Mouse (Mus musculus) heart, postnatal 36 days (tissue): ENCODE results near the gene Rsrc1. TPM values are rescaled to one million over a fixed set of nuclear protein-coding genes. Genes with fewer than 3 reads are reported as not detected.

Experiments used
- DNase-seq, 2 experiments: peaks; one replicate each; pipeline ENCODE4 v3.0.0; 2021 to 2022
- intact Hi-C: fragments of 180-260 bp; cut with DNase I; formaldehyde crosslinking; loops from one replicate; pipeline ENCODE4 v1.15.1; 2025
- total RNA-seq, 2 experiments: library from RNA; stranded (reverse); gene quantifications; 2 replicates each; pipeline ENCODE4 v1.2.3; 2021

Gene Rsrc1
- total RNA-seq, 2 experiments from 2014 or later: 9.3 to 13.5 TPM

DNA sequence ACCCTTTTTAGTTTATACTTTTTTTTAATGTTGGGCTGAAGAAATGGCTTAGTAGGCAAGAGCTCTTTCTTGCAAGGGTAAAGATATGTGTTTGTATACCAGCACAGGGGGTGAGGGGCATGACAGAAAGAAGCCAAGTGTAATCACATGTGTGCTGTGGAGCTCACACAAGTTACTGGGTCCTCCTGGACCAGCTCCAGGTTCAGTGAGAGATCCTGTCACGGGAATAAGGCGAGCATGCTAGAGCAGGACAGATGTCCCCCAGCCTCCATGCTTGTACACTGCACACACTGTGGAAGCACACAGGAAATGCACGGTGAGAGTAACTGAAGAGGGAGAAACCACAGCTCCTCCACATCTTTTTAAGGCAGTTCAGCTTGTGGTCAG is 371.6 kb downstream of the Rsrc1 start:
- no peak for DNase-seq
- intact Hi-C loops: loop anchor here (1.0 to 5.0 kb wide), 4 partner anchors 35 to 220 kb away; partner anchors contain the start of gene Gfm1

- DNase-seq: no peak
- intact Hi-C loops: no loop called here
Measured at GRCm38 (mm10) chr3:67358376-67358775, 377.2 kb downstream of the Rsrc1 start.

- DNase-seq: no peak
- intact Hi-C loops: no loop called here
Measured at GRCm38 (mm10) chr3:67366087-67366892, 385.1 kb downstream of the Rsrc1 start.

DNA sequence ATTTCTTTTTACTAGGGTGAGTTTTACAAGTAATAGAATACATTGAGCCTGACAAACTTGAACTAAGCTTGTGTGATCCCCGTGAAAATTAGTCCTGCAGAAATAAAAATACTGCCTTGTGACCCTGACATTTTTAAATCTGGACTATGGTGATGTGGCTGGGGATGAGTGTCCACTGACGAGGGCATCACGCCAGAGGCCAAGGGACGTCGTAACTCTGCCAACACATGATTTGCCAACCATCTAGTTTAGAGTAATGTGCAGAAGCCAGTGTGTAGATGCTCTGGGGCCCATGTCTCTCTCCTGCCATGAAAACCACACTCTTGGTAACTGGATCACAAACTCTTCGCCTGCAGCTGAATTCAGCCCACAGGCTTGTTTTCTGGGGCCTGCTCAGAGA is 386.3 kb downstream of the Rsrc1 start:
- intact Hi-C loops: no loop called here
- peak; percentile 24 to 48 for DNase-seq

DNA sequence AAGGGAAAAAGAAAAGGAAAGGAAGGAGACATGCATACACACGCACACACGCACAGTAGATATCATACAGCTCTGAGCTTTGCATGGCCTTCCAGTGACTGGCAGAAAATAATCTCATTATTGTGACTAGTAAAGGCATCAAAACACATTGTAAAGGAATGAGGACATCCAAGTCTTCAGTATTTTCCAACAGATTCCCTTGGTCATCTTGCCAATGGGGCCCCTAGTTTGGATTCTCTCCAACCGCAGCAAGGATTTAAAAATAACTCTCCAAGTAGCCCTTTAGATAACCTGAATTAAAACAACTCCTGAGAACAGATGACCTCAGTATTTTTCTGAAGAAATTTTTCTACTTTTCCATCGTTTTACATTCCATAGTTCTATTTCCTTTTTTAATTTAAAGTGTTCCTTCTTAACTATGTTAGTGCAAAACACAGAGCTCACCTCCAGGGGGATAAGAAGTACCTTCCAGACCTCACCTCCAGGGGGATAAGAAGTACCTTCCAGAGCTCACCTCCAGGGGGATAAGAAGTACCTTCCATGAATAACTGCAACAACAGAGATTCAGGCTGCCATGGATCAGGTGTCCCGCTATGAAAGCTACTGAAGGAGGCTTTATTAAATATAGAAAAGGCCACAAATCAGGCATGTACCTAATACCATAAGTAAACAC is 388.4 kb downstream of the Rsrc1 start:
- no peak for DNase-seq
- intact Hi-C loops: no loop called here

DNA sequence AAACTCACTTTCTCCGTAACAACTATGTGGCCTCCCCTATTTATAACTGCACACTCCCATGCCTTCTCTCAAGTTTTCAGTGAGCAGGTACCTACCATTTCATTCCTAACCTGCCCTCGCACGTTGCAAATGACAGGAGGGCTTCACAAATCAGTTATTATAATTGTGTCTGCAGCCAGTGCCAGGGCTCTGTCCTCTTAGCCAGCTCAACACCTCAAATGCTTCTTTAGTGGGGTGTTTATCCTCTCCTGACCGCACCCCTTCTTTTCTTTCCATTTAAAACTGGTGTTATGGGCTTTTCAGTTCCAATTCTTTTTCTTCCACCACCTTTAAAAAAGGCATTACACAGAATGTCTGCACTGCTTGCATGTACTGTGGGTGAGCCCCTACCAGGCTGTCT is 391.0 kb downstream of the Rsrc1 start:
- intact Hi-C loops: no loop called here

GRCm38 (mm10) chr3:67372781-67373180 is 391.6 kb downstream of the Rsrc1 start:
- intact Hi-C loops: no loop called here

More for the DNA sequence above, 391.0 kb downstream of the Rsrc1 start:
- DNase-seq: no peak

GRCm38 (mm10) chr3:67373872-67374271 is 392.7 kb downstream of the Rsrc1 start, which contains the start of gene Mlf1:
Gene Mlf1 (plus strand): TSS chr3:67374097.
- peak; percentile 90 for DNase-seq
- intact Hi-C loops: no loop called here

More at GRCm38 (mm10) chr3:67372781-67373180, 391.6 kb downstream of the Rsrc1 start:
- peak; percentile 33 to 56 for DNase-seq

DNA sequence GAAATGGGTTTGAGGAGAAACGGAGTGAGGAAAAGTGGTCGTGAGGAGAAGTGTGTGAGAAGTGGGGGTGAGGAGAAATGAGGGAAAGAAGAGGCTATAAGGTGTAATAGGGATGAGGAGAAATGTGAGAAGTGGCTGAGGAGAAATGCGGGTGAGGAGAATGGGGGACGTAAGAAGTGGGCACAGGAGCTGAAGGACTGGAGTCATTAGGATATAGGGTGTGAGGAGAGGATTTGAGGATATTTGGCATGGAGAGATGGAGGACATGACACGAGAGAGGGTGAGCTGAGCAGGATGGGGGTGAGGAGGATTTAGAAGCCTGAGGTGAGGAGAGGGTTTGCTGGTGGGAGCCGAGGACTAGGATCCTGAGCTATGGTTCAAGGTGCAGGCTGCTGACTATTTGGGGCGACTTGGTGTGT is 393.2 kb downstream of the Rsrc1 start:
- no peak for DNase-seq
- intact Hi-C loops: no loop called here

DNA sequence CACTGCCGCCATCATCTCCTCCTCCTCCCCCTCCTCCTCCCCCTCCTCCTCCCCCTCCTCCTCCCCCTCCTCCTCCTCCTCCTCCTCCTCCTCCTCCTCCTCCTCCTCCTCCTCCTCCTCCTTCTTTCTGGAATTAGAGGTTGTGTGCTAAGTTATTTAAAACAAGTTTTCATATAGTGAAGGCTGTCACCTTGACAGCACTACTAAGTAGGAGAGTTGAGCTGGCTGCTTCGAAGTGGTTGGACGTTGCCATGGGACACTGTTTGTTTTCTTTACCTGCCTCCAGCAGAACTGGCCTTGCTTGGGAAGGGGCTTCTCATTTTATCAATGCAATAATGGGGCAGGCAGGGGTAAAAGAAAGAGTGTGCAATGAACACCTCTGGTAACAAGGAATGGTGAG is 393.9 kb downstream of the Rsrc1 start, which contains the start of gene Gm17402:
Gene Gm17402, minus strand, starts transcription at position 101 of the 400 bp plus-strand sequence.
- DNase-seq: no peak
- intact Hi-C loops: no loop called here

- intact Hi-C loops: no loop called here
Measured at GRCm38 (mm10) chr3:67378215-67378614, 397.0 kb downstream of the Rsrc1 start.

More at GRCm38 (mm10) chr3:67378215-67378614, 397.0 kb downstream of the Rsrc1 start:
- DNase-seq: no peak

Other genes with a start within 250 kb of the Rsrc1 start
- 1 to 10 TPM in 1 of 2 experiments, under 1 TPM in 1; 0.57 to 1.6 TPM for gene Shox2, start 381 bp downstream of the Rsrc1 start, total RNA-seq